Mouse (Mus musculus): Measurements from ENCODE around the gene Atf1. TPM values are rescaled to one million over a fixed set of nuclear protein-coding genes. Genes with fewer than 3 reads are reported as not detected.
"Not testable (repeated sequence)": the region's sequence is repeated elsewhere in the genome, so short reads cannot be mapped to it uniquely, and the experiment has no call there.

Atf1 gene
- total RNA-seq, 2 experiments from 2014 or later = 49.6 to 56.3 TPM

- no peak for DNase-seq
Measured at GRCm38 (mm10) chr15:100258646-100259425, 31.2 kb downstream of the Atf1 start.

GRCm38 (mm10) chr15:100260351-100260750 lies 32.7 kb downstream of the Atf1 start:
- DNase-seq = not testable (repeated sequence)

- DNase-seq = no peak
Measured at GRCm38 (mm10) chr15:100263246-100263905, 35.8 kb downstream of the Atf1 start.

GRCm38 (mm10) chr15:100265586-100266325 lies 38.1 kb downstream of the Atf1 start:
- no peak for DNase-seq

- no peak for DNase-seq
Measured at GRCm38 (mm10) chr15:100268916-100269315, 41.3 kb downstream of the Atf1 start.

- DNase-seq = no peak
Measured at GRCm38 (mm10) chr15:100269776-100270175, 42.2 kb downstream of the Atf1 start.

- not testable (repeated sequence) for DNase-seq
Measured at GRCm38 (mm10) chr15:100270609-100271008, 43.0 kb downstream of the Atf1 start.

- no peak for DNase-seq
Measured at GRCm38 (mm10) chr15:100271411-100271810, 43.8 kb downstream of the Atf1 start.

- DNase-seq = not testable (repeated sequence)
Measured at GRCm38 (mm10) chr15:100273791-100274308, 46.2 kb downstream of the Atf1 start.

GRCm38 (mm10) chr15:100274790-100275559 lies 47.4 kb downstream of the Atf1 start:
- no peak for DNase-seq

GRCm38 (mm10) chr15:100276403-100276802 lies 48.8 kb downstream of the Atf1 start:
- no peak for DNase-seq

- DNase-seq = no peak
Measured at GRCm38 (mm10) chr15:100277586-100277985, 50.0 kb downstream of the Atf1 start.

- DNase-seq = no peak
Measured at GRCm38 (mm10) chr15:100280626-100281025, 53.0 kb downstream of the Atf1 start, which contains the start of gene Tmprss12. Gene Tmprss12 (plus strand): TSS chr15:100280837.

- no peak for DNase-seq
Measured at GRCm38 (mm10) chr15:100288980-100289379, 61.4 kb downstream of the Atf1 start.

- no peak for DNase-seq
Measured at GRCm38 (mm10) chr15:100290858-100291257, 63.2 kb downstream of the Atf1 start.

GRCm38 (mm10) chr15:100292326-100292725 lies 64.7 kb downstream of the Atf1 start:
- DNase-seq = no peak

GRCm38 (mm10) chr15:100297856-100298255 lies 70.2 kb downstream of the Atf1 start:
- DNase-seq = no peak

- no peak for DNase-seq
Measured at GRCm38 (mm10) chr15:100300499-100300898, 72.9 kb downstream of the Atf1 start.

- DNase-seq = peak; percentile 38
Measured at GRCm38 (mm10) chr15:100301556-100301955, 73.9 kb downstream of the Atf1 start.

GRCm38 (mm10) chr15:100303428-100304018 lies 75.9 kb downstream of the Atf1 start:
- no peak for DNase-seq

All from adrenal gland, postnatal 10 days (tissue).